Mouse (Mus musculus) liver, adult 2 months (tissue): ENCODE results near the gene Lman1l.

ENCODE experiments used
- CTCF ChIP-seq: fragments of 200-500 bp; IDR thresholded peaks from 2 replicates; pipeline ENCODE4 v1.5.1; 2011; ENCODE audit warnings: low read depth, low read length, control low read depth
- POLR2A ChIP-seq: fragments of 200-500 bp; IDR thresholded peaks from 2 replicates; pipeline ENCODE4 v1.6.1; 2011; ENCODE audit warnings: low read length, control low read depth; ENCODE audit not compliant: insufficient read depth; ENCODE audit errors: extremely low read depth

GRCm38 (mm10) chr9:57633481-57634024, 13.0 kb upstream of the Lman1l start:
- TF ChIP-seq CTCF: no peak
- TF ChIP-seq POLR2A: no peak
